Mouse (Mus musculus) midbrain, embryonic 14.5 days (tissue): ENCODE measurements around the gene Itgal. TPM values are rescaled to one million over a fixed set of nuclear protein-coding genes. Genes with fewer than 3 reads are reported as not detected.
"Not testable (repeated sequence)": the region's sequence is repeated elsewhere in the genome, so short reads cannot be mapped to it uniquely, and the experiment has no call there.

Experiments used
- ATAC-seq: fragments of 200-750 bp; cut with Nextera tagmentation; 2 replicates; pipeline ENCODE4 v1.8.0; 2017; ENCODE audit warnings: moderate number of reproducible peaks, moderate library complexity; ENCODE audit not compliant: low FRiP score, low TSS enrichment
- DNase-seq: peaks from one replicate; pipeline ENCODE4 v3.0.0-alpha.2; 2015
- H3K27ac ChIP-seq: fragments of 300-500 bp; sonication (generic); replicated peaks from 2 replicates; pipeline ENCODE4 v1.5.1; 2014; ENCODE audit warnings: mild to moderate bottlenecking, low read depth, low read length, moderate library complexity
- H3K27me3 ChIP-seq: fragments of 300-500 bp; sonication (generic); 2 replicates; pipeline ENCODE4 v1.6.1; 2014; ENCODE audit warnings: low read length, control low read depth, mixed read lengths; ENCODE audit not compliant: control insufficient read depth, insufficient read depth
- H3K36me3 ChIP-seq: fragments of 300-500 bp; sonication (generic); 2 replicates; pipeline ENCODE4 v1.6.1; 2014; ENCODE audit warnings: low read length, control low read depth; ENCODE audit not compliant: control insufficient read depth, insufficient read depth
- H3K4me1 ChIP-seq: fragments of 300-500 bp; sonication (generic); 2 replicates; pipeline ENCODE4 v1.6.1; 2014; ENCODE audit warnings: mild to moderate bottlenecking, antibody characterized with exemption, low read length, control low read depth; ENCODE audit not compliant: control insufficient read depth, insufficient read depth
- H3K4me2 ChIP-seq: fragments of 300-500 bp; sonication (generic); 2 replicates; pipeline ENCODE4 v1.6.1; 2014; ENCODE audit warnings: mild to moderate bottlenecking, low read length, moderate library complexity
- H3K4me3 ChIP-seq: fragments of 300-500 bp; sonication (generic); replicated peaks from 2 replicates; pipeline ENCODE4 v1.5.1; 2014; ENCODE audit warnings: low read depth, low read length
- H3K9ac ChIP-seq: fragments of 300-500 bp; sonication (generic); replicated peaks from 2 replicates; pipeline ENCODE4 v1.6.1; 2014; ENCODE audit warnings: mild to moderate bottlenecking, low read length, moderate library complexity
- H3K9me3 ChIP-seq: fragments of 300-500 bp; sonication (generic); 2 replicates; pipeline ENCODE4 v1.6.1; 2016; ENCODE audit warnings: low read length, control low read depth, mixed read lengths; ENCODE audit not compliant: control insufficient read depth
- WGBS: fragments of 180-500 bp; shearing (Covaris S2); extraction: QIAGEN DNeasy Blood & Tissue Kit; methylation state at CpG from one replicate; pipeline ENCODE4 v1.1.7; 2014; 5-methylcytosine and 5-hydroxymethylcytosine counted together
- polyA plus RNA-seq: library from polyadenylated mRNA; unstranded; fragments of >200 nt; fragmentation: Nextera tagmentation; extraction: Ambion mirVana; gene quantifications from 2 replicates; pipeline ENCODE4 v1.2.1, GENCODE M21; 2014

Gene Itgal
- polyA plus RNA-seq, 1 experiment from 2014 or later, result 0.39 TPM

DNA sequence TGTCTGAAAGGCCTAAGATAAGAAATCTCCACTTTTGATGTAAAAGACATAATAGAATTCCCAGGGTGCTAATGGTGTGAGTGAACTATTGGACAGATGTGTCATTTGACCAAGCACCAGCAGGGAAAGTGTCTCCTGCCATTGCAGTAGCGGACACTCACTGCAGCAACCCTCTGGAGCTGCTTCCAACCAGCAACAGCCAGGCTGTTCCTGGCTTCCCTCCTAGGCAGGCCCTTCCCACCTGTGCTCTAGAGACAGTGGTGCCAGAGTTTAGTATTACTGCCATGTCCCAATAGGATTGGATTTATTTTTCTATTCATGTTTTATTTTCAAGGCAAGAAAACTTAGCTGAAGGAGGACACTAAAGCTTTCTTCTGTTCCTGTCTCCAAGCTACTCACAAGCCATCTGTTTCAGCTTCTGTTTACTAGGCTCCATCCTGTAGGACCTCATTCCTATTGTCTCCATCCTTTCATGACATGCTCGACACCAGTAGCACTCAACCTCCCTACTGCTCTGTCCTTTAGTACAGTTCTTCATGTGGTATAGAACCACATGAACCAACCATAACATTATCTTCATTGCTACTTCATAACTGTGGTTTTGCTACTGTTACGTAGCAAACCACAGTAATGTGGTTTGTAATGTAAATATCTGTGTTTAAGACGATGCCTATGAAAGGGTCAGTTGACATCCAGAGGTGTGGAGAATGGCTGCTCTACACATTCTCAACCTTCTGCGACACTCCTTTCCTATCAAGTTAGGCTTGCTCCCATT is 55.4 kb downstream of the Itgal start:
- Histone ChIP-seq H3K27me3 (no peaks in the 10 kb centered on the region), H3K4me3 (no peak overlapping the region), H3K9ac (no peak overlapping the region), H3K27ac (no peak overlapping the region), H3K4me2 (no peak overlapping the region), H3K9me3 (no peaks in the 10 kb centered on the region), H3K4me1 (peaks cover 4% of the 10 kb centered on the region; the same call in 1 of the 2 replicates), H3K36me3 (no peaks in the 10 kb centered on the region)
- ATAC-seq (no peak), DNase-seq (no peak)
- WGBS, result 91% methylated on average over 5 of the region's 5 CpGs

DNA sequence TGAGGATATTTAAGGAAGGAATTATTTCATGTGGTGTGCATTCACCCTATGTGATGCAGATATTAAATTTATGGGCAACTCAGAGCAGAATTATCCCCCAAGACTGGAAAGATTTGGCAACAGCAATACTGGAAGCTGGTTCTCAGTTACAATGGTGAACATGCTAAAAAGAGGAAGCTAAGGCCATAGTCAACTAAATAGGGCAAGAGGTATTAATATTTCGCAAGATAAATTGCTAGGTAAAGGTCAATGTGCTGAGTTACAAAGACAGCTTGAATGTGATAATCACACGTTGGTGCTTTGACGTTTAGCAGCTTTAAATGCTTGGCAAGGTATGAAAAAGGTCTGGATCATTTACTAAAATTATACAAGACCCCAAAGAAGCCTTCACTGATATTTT is 59.7 kb downstream of the Itgal start:
- no peak overlapping the region for H3K27ac ChIP-seq
- no peak overlapping the region for H3K9ac ChIP-seq
- H3K27me3 ChIP-seq, result no peaks in the 10 kb centered on the region; the same call in 1 of the 2 replicates
- ATAC-seq (no peak), DNase-seq (no peak)
- H3K4me2 ChIP-seq, result no peak overlapping the region
- WGBS, result 63% methylated on average over 3 of the region's 3 CpGs
- no peaks in the 10 kb centered on the region for H3K4me1 ChIP-seq
- no peaks in the 10 kb centered on the region for H3K36me3 ChIP-seq
- H3K9me3 ChIP-seq, result no peaks in the 10 kb centered on the region
- no peak overlapping the region for H3K4me3 ChIP-seq

DNA sequence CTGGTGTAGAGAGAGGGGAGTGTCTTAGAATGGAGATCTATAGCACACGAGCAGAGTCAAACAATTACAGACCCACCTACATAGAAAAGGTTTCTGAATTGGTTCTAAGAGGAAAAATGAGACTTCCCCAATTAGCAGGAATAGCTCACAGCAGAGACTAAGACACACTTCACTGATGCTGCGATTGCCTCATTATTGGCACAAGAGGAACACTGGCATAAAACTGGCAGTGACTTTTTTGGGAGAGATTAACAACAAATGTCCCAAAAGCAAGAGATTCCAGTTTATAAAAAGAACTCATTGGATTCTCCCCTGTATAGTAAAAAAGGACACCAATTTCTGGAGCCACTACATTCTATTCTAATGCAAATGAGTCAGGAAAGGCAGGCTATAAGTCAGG is 61.8 kb downstream of the Itgal start:
- H3K27me3 ChIP-seq, result no peaks in the 10 kb centered on the region; the same call in 1 of the 2 replicates
- H3K4me2 ChIP-seq, result no peak overlapping the region
- no peak for DNase-seq
- H3K36me3 ChIP-seq, result no peaks in the 10 kb centered on the region
- H3K4me3 ChIP-seq, result no peak overlapping the region
- ATAC-seq, result no peak
- no peaks in the 10 kb centered on the region for H3K4me1 ChIP-seq
- no peak overlapping the region for H3K9ac ChIP-seq
- no peaks in the 10 kb centered on the region for H3K9me3 ChIP-seq
- no peak overlapping the region for H3K27ac ChIP-seq
- WGBS, result 72% methylated on average over 2 of the region's 2 CpGs

DNA sequence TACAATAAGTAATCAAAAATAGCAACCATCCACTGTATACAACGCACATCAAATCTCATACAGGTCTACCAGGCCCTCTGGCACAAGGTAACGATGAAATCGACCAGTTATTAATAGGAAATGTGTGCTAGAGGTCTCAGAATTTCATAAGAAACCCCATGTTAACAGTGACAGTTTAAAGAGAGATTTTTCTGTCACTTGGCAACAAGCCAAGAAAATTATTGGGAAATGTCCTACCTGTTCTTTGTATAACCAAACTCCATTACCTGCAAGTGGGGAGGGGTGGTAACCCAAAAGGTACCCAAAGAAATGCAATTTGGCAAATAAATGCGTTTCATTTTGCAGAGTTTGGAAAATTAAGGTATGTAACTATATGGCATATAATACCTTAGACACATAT is 62.4 kb downstream of the Itgal start:
- ATAC-seq (no peak), DNase-seq (no peak)
- no peak overlapping the region for H3K4me3 ChIP-seq
- H3K36me3 ChIP-seq, result no peaks in the 10 kb centered on the region
- no peak overlapping the region for H3K4me2 ChIP-seq
- 73% methylated on average over 4 of the region's 4 CpGs for WGBS
- peaks cover 4% of the 10 kb centered on the region; the same call in 1 of the 2 replicates for H3K4me1 ChIP-seq
- no peak overlapping the region for H3K27ac ChIP-seq
- H3K27me3 ChIP-seq, result no peaks in the 10 kb centered on the region; the same call in 1 of the 2 replicates
- H3K9me3 ChIP-seq, result no peaks in the 10 kb centered on the region
- H3K9ac ChIP-seq, result no peak overlapping the region

DNA sequence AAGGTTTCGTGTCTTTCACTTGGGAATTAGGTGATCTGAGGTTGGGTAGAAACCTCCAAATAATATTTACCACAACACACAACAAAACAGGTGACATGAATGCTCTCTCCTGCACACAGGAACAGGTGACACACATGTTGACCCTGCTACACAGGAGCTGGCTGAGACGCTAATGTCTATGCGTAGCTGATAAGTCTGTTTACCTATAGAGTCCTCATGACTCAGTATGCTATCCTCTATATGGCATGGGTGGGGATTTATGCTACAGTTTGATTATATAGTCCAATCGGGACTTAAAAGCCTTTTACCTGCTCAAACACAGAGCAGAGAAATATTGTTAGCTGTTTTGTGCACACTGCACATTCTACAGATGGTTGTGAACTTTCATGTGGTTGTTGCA is 64.2 kb downstream of the Itgal start:
- Histone ChIP-seq H3K27me3 (no peaks in the 10 kb centered on the region; the same call in 1 of the 2 replicates), H3K4me2 (no peak overlapping the region), H3K4me1 (peaks cover 10% of the 10 kb centered on the region; the same call in 1 of the 2 replicates), H3K4me3 (no peak overlapping the region), H3K9me3 (no peaks in the 10 kb centered on the region), H3K9ac (no peak overlapping the region), H3K27ac (no peak overlapping the region), H3K36me3 (no peaks in the 10 kb centered on the region)
- DNase-seq (no peak), ATAC-seq (no peak)
- 85% methylated on average over 4 of the region's 4 CpGs for WGBS

DNA sequence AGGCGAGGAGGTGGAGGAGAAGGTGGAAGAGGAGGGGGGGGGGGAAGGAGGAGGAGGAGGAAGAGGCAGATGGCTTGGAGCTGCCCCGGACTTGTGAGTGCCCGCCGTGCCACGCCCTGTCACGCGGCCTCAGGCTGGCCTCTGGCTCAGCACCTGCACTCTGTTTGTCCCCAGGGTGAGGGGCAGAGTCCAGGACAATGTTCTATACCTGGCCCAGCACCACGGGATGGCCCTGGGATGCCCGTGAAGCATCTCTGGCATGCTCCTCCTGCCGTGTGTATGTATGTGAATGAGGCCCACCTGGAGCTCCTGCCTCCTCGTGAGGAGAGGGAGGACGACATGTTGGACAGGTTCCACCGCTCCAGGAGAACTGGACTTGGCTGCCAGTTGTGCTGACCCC is 65.4 kb downstream of the Itgal start:
- no peak for ATAC-seq
- 49% methylated on average over 13 of the region's 13 CpGs for WGBS
- H3K9ac ChIP-seq, result no peak overlapping the region

DNA sequence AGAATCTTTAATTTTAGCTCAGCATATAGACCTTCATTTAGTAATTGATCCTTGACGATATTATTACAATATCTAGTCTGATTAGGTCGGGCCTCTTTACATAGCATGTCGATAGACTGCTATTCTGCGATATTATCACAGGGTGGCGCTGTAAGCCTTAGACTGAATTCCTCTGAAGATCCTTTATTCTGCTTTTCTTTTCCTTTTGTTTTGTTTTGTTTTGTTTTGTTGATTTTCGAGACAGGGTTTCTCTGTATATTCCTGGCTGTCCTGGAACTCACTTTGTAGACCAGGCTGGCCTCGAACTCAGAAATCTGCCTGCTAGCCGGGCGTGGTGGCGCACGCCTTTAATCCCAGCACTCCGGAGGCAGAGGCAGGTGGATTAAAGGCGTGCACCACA is 66.4 kb downstream of the Itgal start:
- H3K4me2 ChIP-seq, result peak overlapping the region; percentile 17; the same call in 1 of the 2 replicates
- H3K9ac ChIP-seq, result not testable (repeated sequence)

More for the DNA sequence above, 65.4 kb downstream of the Itgal start:
- no peak for DNase-seq
- Histone ChIP-seq H3K27ac (no peak overlapping the region), H3K36me3 (no peaks in the 10 kb centered on the region), H3K4me1 (peaks cover 10% of the 10 kb centered on the region; the same call in 1 of the 2 replicates), H3K27me3 (no peaks in the 10 kb centered on the region; the same call in 1 of the 2 replicates), H3K9me3 (no peaks in the 10 kb centered on the region), H3K4me3 (no peak overlapping the region), H3K4me2 (no peak overlapping the region)

DNA sequence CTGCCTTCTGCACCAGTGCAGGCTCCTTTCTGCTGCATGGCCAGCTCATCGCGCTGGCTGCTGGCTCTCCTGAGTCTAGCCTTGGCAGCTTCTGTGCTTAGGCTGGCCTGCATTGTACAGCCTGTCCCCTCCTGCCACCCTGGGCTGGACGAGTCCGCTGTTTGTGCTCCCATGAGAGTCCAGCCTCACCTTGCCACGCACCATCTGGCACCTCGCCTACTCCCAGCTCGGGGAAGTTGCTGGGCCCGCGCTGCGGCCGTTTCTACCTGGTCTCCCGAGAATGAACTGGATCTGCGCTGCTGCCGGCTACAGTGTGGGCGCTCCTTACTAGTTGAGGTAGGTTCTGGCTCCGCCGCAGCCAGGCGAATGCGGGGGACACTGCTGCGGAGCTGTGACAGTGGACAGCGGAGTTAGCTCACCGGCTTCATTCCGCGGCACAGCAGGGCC is 67.4 kb downstream of the Itgal start:
- Histone ChIP-seq H3K9me3 (no peaks in the 10 kb centered on the region), H3K4me1 (peaks cover 10% of the 10 kb centered on the region; the same call in 1 of the 2 replicates), H3K4me2 (peak overlapping the region; percentile 60), H3K27me3 (no peaks in the 10 kb centered on the region; the same call in 1 of the 2 replicates), H3K27ac (peak overlapping the region; percentile 45; the same call in 1 of the 2 replicates), H3K4me3 (peak overlapping the region; percentile 31), H3K36me3 (no peaks in the 10 kb centered on the region), H3K9ac (peak overlapping the region; percentile 52)
- DNase-seq (peak; percentile 56), ATAC-seq (no peak)
- WGBS, result 1% methylated on average over 24 of the region's 24 CpGs

More for the DNA sequence above, 66.4 kb downstream of the Itgal start:
- H3K4me3 ChIP-seq, H3K27ac ChIP-seq, H3K4me1 ChIP-seq, H3K27me3 ChIP-seq, ATAC-seq, H3K9me3 ChIP-seq, H3K36me3 ChIP-seq: not testable (repeated sequence)
- WGBS, result 15% methylated on average over 13 of the region's 13 CpGs
- DNase-seq, result peak; percentile 83
